Mouse (Mus musculus) embryonic fibroblast, embryonic 13.5 days (primary cell): Measurements from ENCODE around the gene Bcl3. TPM values are rescaled to one million over a fixed set of nuclear protein-coding genes. Genes with fewer than 3 reads are reported as not detected.

ENCODE experiments used
- H3K27ac ChIP-seq: 2 replicates; pipeline ENCODE4 v1.5.1; 2012; ENCODE audit warnings: low read length, control low read depth, inconsistent platforms; ENCODE audit not compliant: insufficient read depth
- H3K4me1 ChIP-seq: 2 replicates; pipeline ENCODE4 v1.6.1; 2011; ENCODE audit warnings: low read length; ENCODE audit not compliant: control insufficient read depth, insufficient read depth
- H3K4me3 ChIP-seq: 2 replicates; pipeline ENCODE4 v1.5.1; 2011; ENCODE audit warnings: mild to moderate bottlenecking, control low read depth, low read length; ENCODE audit not compliant: insufficient read depth
- CTCF ChIP-seq: IDR thresholded peaks from 2 replicates; pipeline ENCODE4 v1.5.1; 2011; ENCODE audit warnings: mild to moderate bottlenecking, control low read depth, low read length, moderate library complexity, borderline replicate concordance; ENCODE audit not compliant: insufficient read depth
- POLR2A ChIP-seq: IDR thresholded peaks from 2 replicates; pipeline ENCODE4 v1.6.1; 2011; ENCODE audit warnings: low read depth, mild to moderate bottlenecking, control low read depth, low read length, moderate library complexity
- polyA plus RNA-seq: library from polyadenylated mRNA; stranded (reverse); fragments of >200 nt; gene quantifications from 2 replicates; pipeline ENCODE4 v1.2.4, GENCODE M21; 2011; ENCODE audit warnings: low read depth; ENCODE audit not compliant: missing spikeins, insufficient read length

The Bcl3 gene
- polyA plus RNA-seq, 1 experiment, result 37.9 TPM

- H3K4me3 ChIP-seq, result peak overlapping the region; percentile 29; the same call in 1 of the 2 replicates
- no peaks in the 10 kb centered on the region for H3K4me1 ChIP-seq
- no peak for TF ChIP-seq POLR2A
- TF ChIP-seq CTCF, result peak; percentile 93
- H3K27ac ChIP-seq, result no peak overlapping the region
Observed at GRCm38 (mm10) chr7:19789904-19790347, 32.6 kb downstream of the Bcl3 start.

DNA sequence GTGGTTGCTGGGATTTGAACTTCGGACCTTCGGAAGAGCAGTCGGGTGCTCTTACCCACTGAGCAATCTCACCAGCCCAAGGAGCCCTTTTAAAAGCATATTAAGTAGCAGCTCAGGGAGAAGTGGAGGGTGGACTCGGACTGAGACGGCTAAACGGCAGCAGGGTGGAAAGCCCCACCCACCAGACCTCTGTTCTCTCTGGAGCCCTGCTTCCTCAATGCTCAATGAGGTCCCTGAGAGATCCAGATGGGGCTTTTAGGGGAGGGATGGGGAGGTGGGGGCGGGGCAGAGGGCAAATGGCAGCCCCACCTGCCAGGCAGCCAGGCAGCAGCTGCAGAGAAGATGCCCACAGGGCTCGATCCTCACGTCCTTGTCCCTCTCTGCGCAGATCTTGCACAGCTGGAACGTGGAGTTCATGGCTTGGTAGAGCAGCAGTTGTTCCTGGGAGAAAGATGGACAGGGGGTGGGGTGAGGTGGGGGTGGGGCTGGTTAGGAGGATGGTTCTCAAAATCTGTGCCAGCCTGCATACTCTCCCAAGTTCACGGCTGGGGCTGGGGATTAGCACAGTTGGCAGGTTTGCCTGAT is 36.6 kb downstream of the Bcl3 start:
- TF ChIP-seq POLR2A, result no peak
- no peak for TF ChIP-seq CTCF
- Histone ChIP-seq H3K4me1 (no peaks in the 10 kb centered on the region), H3K27ac (no peak overlapping the region), H3K4me3 (no peak overlapping the region)

DNA sequence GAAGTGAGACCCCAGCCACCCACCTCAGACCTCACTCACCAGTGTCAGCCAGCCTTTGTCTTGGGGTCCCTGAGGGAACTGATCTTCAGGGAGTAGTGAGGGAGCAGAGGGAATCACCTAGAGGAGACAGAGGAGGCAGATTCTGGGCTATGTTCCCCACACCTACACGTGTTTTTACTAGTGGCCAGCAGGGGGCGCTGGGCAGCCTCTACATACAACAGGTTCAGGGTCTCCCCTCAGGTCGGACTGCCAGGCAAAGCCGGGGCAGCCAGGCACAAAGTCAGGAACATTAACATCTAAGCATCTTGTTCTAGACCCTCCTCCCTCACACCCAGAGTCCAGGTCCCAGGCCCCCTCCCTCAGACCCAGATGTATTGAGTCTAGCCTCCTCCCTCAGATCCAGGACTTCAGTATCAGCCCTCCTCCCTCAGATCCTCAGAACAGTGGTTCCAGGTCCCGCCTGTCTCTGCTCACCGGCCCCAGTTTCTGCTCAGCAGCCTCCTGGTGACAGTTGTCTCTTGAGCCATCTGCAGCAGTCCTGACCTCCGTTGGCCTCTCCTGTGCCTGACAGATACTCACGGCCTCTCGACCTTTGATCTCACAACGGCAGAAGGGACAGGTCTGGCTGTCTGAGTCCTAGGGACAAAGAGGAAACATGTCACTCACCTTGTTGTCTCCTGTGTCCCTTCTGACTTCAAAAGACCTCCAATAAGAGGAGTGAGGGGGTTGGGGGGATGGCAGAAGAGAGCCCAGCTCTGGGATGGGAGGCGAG is 37.6 kb downstream of the Bcl3 start:
- Histone ChIP-seq H3K4me3 (no peak overlapping the region), H3K27ac (no peak overlapping the region), H3K4me1 (no peaks in the 10 kb centered on the region)
- no peak for TF ChIP-seq CTCF
- no peak for TF ChIP-seq POLR2A

DNA sequence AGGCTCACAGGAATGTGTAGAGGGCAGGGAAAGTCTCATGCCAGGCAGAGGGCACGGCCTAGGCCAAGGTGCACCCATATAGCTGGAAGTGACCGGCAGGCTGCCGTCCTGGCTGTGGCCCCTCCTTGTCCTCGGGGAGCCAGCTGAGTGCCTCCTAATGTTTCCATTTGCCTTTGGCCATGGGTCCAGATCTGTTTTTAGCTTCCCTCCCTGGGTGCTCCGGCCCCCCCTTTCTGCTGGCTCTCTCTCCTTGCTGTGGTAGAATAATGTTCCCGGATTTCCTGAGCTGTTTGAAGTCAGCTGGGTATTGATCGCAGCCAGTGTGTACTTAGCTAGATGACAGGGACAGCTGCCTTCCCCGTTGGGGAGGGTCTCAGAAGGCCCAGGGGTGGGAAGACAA is 38.9 kb downstream of the Bcl3 start:
- no peaks in the 10 kb centered on the region for H3K4me1 ChIP-seq
- no peak overlapping the region for H3K4me3 ChIP-seq
- TF ChIP-seq CTCF (no peak), POLR2A (no peak)
- no peak overlapping the region for H3K27ac ChIP-seq

- no peaks in the 10 kb centered on the region for H3K4me1 ChIP-seq
- TF ChIP-seq POLR2A, result no peak
- TF ChIP-seq CTCF, result no peak
- no peak overlapping the region for H3K27ac ChIP-seq
- no peak overlapping the region for H3K4me3 ChIP-seq
Observed at GRCm38 (mm10) chr7:19782645-19783044, 39.9 kb downstream of the Bcl3 start.

GRCm38 (mm10) chr7:19781741-19782140 is 40.8 kb downstream of the Bcl3 start:
- no peaks in the 10 kb centered on the region for H3K4me1 ChIP-seq
- TF ChIP-seq CTCF (no peak), POLR2A (no peak)
- H3K27ac ChIP-seq, result no peak overlapping the region
- H3K4me3 ChIP-seq, result no peak overlapping the region

DNA sequence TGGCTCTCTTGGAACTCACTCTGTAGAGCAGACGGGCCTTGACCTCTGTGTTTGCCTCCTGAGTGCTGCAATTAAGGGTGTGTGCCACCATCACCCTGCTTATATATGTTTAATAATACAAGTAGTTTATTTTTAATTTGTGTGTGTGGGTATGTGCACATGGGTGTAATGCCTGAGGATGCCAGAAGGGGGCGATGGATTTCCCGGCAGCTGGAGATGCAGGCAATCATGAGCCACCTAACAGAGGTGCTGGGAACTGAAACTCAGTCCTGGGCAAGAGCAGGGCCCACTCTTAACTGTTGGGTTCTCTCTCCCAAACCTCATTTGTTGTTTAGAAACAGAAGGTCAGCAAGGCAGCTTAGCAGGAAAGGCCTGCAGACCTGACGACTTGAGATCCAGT is 42.7 kb downstream of the Bcl3 start:
- Histone ChIP-seq H3K27ac (no peak overlapping the region), H3K4me3 (no peak overlapping the region), H3K4me1 (no peaks in the 10 kb centered on the region)
- TF ChIP-seq CTCF (no peak), POLR2A (no peak)

DNA sequence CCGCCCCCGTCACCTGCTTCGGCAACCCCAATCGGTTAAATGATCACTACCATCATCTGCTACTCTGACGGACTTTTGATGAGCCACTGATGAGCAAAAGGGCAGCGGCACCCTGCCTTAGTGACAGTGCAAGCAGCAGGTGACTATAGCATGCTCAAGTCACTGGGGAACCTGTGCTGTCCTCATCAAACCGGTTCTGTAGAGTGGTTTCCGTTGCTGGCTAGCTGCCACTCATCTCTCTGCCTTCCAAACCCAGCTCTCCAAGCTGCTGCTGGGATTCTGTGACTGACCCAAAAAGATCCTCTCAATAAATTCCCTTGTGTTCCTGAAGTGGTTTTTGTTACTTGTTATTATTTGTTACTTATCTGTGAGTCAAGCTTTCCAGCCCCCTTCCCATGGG is 43.9 kb downstream of the Bcl3 start:
- H3K27ac ChIP-seq, result no peak overlapping the region
- TF ChIP-seq POLR2A (no peak), CTCF (no peak)
- no peak overlapping the region for H3K4me3 ChIP-seq
- no peaks in the 10 kb centered on the region for H3K4me1 ChIP-seq

GRCm38 (mm10) chr7:19777049-19777723 is 45.4 kb downstream of the Bcl3 start:
- no peak overlapping the region for H3K27ac ChIP-seq

DNA sequence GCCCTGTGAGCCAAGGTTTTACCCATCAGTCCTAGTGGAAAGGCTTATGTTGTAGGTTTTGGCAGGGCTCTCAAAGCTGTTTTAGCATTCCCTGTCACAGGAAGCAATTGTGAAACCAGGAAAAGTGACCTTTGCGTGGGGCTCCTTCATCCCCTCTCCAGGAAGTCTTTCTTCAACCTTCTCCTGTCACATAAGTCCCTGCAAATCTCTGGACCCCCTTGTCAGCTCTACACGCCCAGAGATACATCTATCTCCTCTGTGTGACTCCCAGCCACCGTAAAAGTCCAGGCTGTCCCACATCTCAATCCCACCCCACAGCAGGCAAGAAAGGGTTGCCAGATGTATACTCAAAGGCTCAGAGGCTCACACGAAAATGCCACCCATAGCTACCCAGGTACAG is 50.9 kb downstream of the Bcl3 start:
- Histone ChIP-seq H3K4me1 (no peaks in the 10 kb centered on the region), H3K4me3 (no peak overlapping the region), H3K27ac (no peak overlapping the region)
- no peak for TF ChIP-seq CTCF
- TF ChIP-seq POLR2A, result no peak

More at GRCm38 (mm10) chr7:19777049-19777723, 45.4 kb downstream of the Bcl3 start:
- no peak overlapping the region for H3K4me3 ChIP-seq
- TF ChIP-seq POLR2A (no peak), CTCF (no peak)
- no peaks in the 10 kb centered on the region for H3K4me1 ChIP-seq
